Mouse (Mus musculus) liver, adult 2 months (tissue): Measurements from ENCODE around the gene Polr2l. TPM values are rescaled to one million over a fixed set of nuclear protein-coding genes. Genes with fewer than 3 reads are reported as not detected.

Experiments used
- DNase-seq: peaks from one replicate; pipeline ENCODE4 v3.0.0-alpha.2; 2011; ENCODE audit warnings: low read depth, low spot score; ENCODE audit errors: extremely low read depth
- H3K27ac ChIP-seq: fragments of 200-500 bp; replicated peaks from 2 replicates; pipeline ENCODE4 v1.5.1; 2012; ENCODE audit warnings: low read depth, mild to moderate bottlenecking, control low read depth, inconsistent platforms, low read length; ENCODE audit not compliant: insufficient read depth
- H3K27me3 ChIP-seq: fragments of 200-500 bp; 2 replicates; pipeline ENCODE4 v1.6.1; 2012; ENCODE audit warnings: mild to moderate bottlenecking, moderate library complexity, low read length, inconsistent platforms; ENCODE audit not compliant: control insufficient read depth, insufficient read depth
- H3K36me3 ChIP-seq: fragments of 200-500 bp; 2 replicates; pipeline ENCODE4 v1.6.1; 2012; ENCODE audit warnings: low read length, inconsistent platforms; ENCODE audit not compliant: control insufficient read depth, insufficient read depth
- H3K4me1 ChIP-seq: fragments of 200-500 bp; 2 replicates; pipeline ENCODE4 v1.6.1; 2011; ENCODE audit warnings: low read length; ENCODE audit not compliant: control insufficient read depth, insufficient read depth
- H3K4me3 ChIP-seq: fragments of 200-500 bp; 2 replicates; pipeline ENCODE4 v1.5.1; 2011; ENCODE audit warnings: low read depth, mild to moderate bottlenecking, control low read depth, low read length, moderate library complexity; ENCODE audit not compliant: insufficient read depth
- H3K79me2 ChIP-seq: fragments of 200-500 bp; 2 replicates; pipeline ENCODE4 v1.6.1; 2012; ENCODE audit warnings: inconsistent platforms, mild to moderate bottlenecking, low read length, moderate library complexity; ENCODE audit not compliant: control insufficient read depth, insufficient read depth
- H3K9ac ChIP-seq: fragments of 200-500 bp; 2 replicates; pipeline ENCODE4 v1.6.1; 2012; ENCODE audit warnings: low read depth, mild to moderate bottlenecking, control low read depth, inconsistent platforms, low read length
- CTCF ChIP-seq: fragments of 200-500 bp; IDR thresholded peaks from 2 replicates; pipeline ENCODE4 v1.5.1; 2011; ENCODE audit warnings: low read depth, low read length, control low read depth
- POLR2A ChIP-seq: fragments of 200-500 bp; IDR thresholded peaks from 2 replicates; pipeline ENCODE4 v1.6.1; 2011; ENCODE audit warnings: low read length, control low read depth; ENCODE audit not compliant: insufficient read depth; ENCODE audit errors: extremely low read depth
- WGBS: fragments of 180-500 bp; shearing (Covaris S2); methylation state at CpG from one replicate; pipeline ENCODE4 v1.1.7; 2018; 5-methylcytosine and 5-hydroxymethylcytosine counted together
- polyA plus RNA-seq: library from polyadenylated mRNA; depleted of rRNA; stranded (reverse); fragments of >200 nt; gene quantifications from 2 replicates; pipeline ENCODE4 v1.2.3, GENCODE M21; 2012
- total RNA-seq: library from RNA; depleted of rRNA; stranded (reverse); fragments of >200 nt; gene quantifications from 2 replicates; pipeline ENCODE4 v1.2.3, GENCODE M21; 2014

The Polr2l gene
- total and polyA plus RNA-seq, 2 experiments = 41.1 to 42.8 TPM

- H3K79me2 ChIP-seq = no peaks in the 10 kb centered on the region; the same call in 1 of the 2 replicates
- no peaks in the 10 kb centered on the region for H3K36me3 ChIP-seq
- H3K27ac ChIP-seq = no peak overlapping the region
- no peaks in the 10 kb centered on the region for H3K27me3 ChIP-seq
- DNase-seq = no peak
- H3K4me1 ChIP-seq = peaks cover 15% of the 10 kb centered on the region
- TF ChIP-seq POLR2A (no peak), CTCF (no peak)
- WGBS = 97% methylated on average over 13 of the region's 13 CpGs
- H3K4me3 ChIP-seq = no peak overlapping the region
- H3K9ac ChIP-seq = no peak overlapping the region
Observed at GRCm38 (mm10) chr7:141442199-141442598, 32.7 kb downstream of the Polr2l start.

GRCm38 (mm10) chr7:141441460-141441859, 33.5 kb downstream of the Polr2l start:
- Histone ChIP-seq H3K4me1 (peaks cover 15% of the 10 kb centered on the region), H3K79me2 (no peaks in the 10 kb centered on the region; the same call in 1 of the 2 replicates), H3K36me3 (no peaks in the 10 kb centered on the region), H3K27me3 (no peaks in the 10 kb centered on the region), H3K4me3 (no peak overlapping the region), H3K27ac (no peak overlapping the region), H3K9ac (no peak overlapping the region)
- WGBS = 97% methylated on average over 9 of the region's 9 CpGs
- no peak for DNase-seq
- TF ChIP-seq POLR2A (no peak), CTCF (no peak)

- Histone ChIP-seq H3K27me3 (no peaks in the 10 kb centered on the region), H3K9ac (no peak overlapping the region), H3K4me1 (peaks cover 21% of the 10 kb centered on the region), H3K27ac (no peak overlapping the region), H3K4me3 (no peak overlapping the region), H3K79me2 (no peaks in the 10 kb centered on the region; the same call in 1 of the 2 replicates), H3K36me3 (no peaks in the 10 kb centered on the region)
- peak; percentile 57 for DNase-seq
- 8% methylated on average over 6 of the region's 6 CpGs for WGBS
- no peak for TF ChIP-seq POLR2A
- TF ChIP-seq CTCF = peak; percentile 77
Observed at GRCm38 (mm10) chr7:141440613-141441012, 34.3 kb downstream of the Polr2l start.

- H3K9ac ChIP-seq = no peak overlapping the region
- 97% methylated on average over 11 of the region's 11 CpGs for WGBS
- H3K36me3 ChIP-seq = no peaks in the 10 kb centered on the region
- TF ChIP-seq POLR2A = no peak
- TF ChIP-seq CTCF = no peak
- no peaks in the 10 kb centered on the region for H3K27me3 ChIP-seq
- DNase-seq = no peak
- peaks cover 24% of the 10 kb centered on the region for H3K4me1 ChIP-seq
- H3K27ac ChIP-seq = no peak overlapping the region
- H3K4me3 ChIP-seq = no peak overlapping the region
- H3K79me2 ChIP-seq = no peaks in the 10 kb centered on the region; the same call in 1 of the 2 replicates
Observed at GRCm38 (mm10) chr7:141439811-141440210, 35.1 kb downstream of the Polr2l start.

GRCm38 (mm10) chr7:141439140-141439679, 35.7 kb downstream of the Polr2l start:
- TF ChIP-seq POLR2A (no peak), CTCF (no peak)
- H3K4me3 ChIP-seq = no peak overlapping the region
- no peak overlapping the region for H3K27ac ChIP-seq
- H3K79me2 ChIP-seq = no peaks in the 10 kb centered on the region; the same call in 1 of the 2 replicates
- WGBS = 95% methylated on average over 10 of the region's 10 CpGs
- H3K36me3 ChIP-seq = no peaks in the 10 kb centered on the region
- no peak for DNase-seq
- H3K4me1 ChIP-seq = peaks cover 24% of the 10 kb centered on the region
- H3K27me3 ChIP-seq = no peaks in the 10 kb centered on the region
- no peak overlapping the region for H3K9ac ChIP-seq

- no peaks in the 10 kb centered on the region; the same call in 1 of the 2 replicates for H3K79me2 ChIP-seq
- no peak overlapping the region for H3K9ac ChIP-seq
- H3K4me3 ChIP-seq = no peak overlapping the region
- WGBS = 90% methylated on average over 12 of the region's 12 CpGs
- H3K36me3 ChIP-seq = no peaks in the 10 kb centered on the region
- TF ChIP-seq POLR2A (no peak), CTCF (no peak)
- H3K27ac ChIP-seq = no peak overlapping the region
- H3K27me3 ChIP-seq = no peaks in the 10 kb centered on the region
- no peak for DNase-seq
- H3K4me1 ChIP-seq = peaks cover 20% of the 10 kb centered on the region
Observed at GRCm38 (mm10) chr7:141438201-141438968, 36.5 kb downstream of the Polr2l start.
